Mouse (Mus musculus) ZHBTc4 (cell line): Measurements from ENCODE around the gene Ifitm3.

Source experiments
- DNase-seq: peaks from one replicate; pipeline ENCODE4 v3.0.0-alpha.2; 2011; ENCODE audit warnings: low read depth, low spot score

Gene Ifitm3

DNA sequence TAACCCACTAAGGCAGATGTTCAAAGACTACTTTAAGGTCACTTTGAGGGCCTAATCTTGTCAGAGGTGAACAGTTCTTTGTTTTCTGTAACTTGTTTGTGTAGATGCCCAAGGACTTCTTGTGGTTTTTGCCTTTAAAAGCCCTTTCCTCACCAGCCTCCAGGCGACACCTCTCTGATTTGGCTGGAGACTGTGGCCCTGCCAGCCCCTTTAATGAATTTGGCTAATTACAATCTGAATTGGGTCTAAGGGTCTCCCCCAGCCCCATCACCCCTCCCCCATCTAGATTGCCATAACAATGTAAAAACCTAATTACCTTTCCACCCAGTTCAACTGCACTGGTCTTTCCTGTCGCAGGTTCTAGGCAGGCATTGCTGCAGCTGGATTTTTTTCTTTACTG is 47.8 kb downstream of the Ifitm3 start:
- DNase-seq, result peak; percentile 70

DNA sequence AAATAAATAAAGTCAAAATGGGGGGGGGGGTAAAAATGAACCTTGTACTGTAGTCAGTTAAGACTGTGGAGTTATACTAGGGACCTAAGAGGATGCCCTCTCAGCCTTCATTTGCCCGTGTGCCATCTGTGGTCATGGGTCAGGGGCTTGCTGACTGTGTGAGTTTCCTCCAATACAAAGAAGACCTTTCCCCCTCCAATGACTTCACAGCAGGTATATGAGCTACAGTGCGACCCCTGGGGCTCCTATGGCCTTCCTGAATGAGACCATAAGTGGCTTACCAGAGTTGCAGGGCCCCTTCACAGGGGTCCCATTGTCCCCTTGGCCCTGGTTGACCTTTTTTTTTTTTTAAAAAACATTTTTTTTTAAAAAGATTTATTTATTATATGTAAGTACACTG is 49.2 kb downstream of the Ifitm3 start:
- no peak for DNase-seq

DNA sequence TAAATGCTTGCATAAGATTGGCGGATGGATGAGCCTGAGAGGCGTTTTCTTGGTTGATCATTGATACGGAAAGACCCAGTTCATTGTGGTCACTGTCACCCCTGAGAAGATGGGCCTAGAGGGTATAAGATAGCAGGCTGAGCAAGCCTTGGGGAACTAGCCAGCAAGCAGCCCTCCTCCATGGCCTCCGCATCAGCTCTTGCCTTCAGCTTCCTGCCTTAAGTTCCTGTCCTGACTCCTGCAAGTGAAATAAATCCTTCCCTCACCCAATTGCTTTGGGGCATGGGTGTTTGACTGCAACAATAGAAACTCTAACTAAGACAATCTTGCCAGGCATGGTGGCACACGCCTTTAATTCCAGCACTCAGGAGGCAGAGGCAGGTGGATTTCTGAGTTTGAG is 50.5 kb downstream of the Ifitm3 start:
- DNase-seq, result peak; percentile 79
